Mouse (Mus musculus) 416B (cell line): Measurements from ENCODE around the gene Afap1.

Experiments
- DNase-seq: peaks from one replicate; pipeline ENCODE4 v3.0.0; 2011; ENCODE audit warnings: low read depth

Gene Afap1

GRCm38 (mm10) chr5:35893093-35893804, at the start of gene Afap1:
Gene Afap1, plus strand, starts transcription at chr5:35893319.
- no peak for DNase-seq

DNA sequence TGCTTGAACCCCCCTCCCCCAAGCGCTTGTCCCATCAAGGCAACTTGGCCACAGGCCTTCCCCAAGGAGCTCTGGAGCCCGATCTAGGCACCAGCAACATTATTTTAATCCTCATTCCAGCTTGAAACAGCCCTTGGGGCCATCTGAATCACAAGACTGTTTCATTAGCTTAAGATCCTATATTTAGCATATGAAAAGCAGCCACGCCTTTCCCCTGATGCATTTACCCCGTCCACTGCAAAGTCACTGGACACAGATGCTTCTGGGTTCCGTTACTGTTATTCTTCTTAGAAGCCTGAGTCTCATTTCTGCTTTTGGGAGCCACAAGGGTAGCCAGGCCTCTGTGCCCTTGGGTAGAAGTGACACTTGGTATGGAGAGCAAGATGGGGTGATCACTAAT, 41.6 kb upstream of the Afap1 start:
- no peak for DNase-seq

DNA sequence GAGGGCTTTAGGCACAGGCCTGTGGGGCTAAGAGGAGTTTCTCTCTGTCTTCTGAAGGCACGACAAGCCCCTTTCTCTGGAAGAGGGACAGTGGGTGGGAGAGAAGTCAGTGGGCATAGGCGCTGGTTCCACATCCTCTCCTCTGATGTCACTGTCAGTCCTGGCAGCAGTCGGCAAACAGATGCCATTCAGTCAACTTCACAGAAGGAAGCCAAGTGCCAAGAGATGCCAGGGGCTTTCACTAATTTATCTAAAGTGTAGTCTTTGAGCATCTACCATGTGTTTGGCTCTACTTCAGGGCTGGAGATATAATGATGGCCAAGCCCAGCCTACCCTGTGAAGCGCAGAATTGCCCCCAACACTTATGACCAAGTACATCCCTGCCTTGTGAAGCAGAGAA, 39.7 kb upstream of the Afap1 start:
- DNase-seq, result no peak

GRCm38 (mm10) chr5:35856245-35856644, 36.9 kb upstream of the Afap1 start:
- DNase-seq, result no peak

- DNase-seq, result peak; percentile 52
These were observed 35.0 kb upstream of the Afap1 start for GRCm38 (mm10) chr5:35858069-35858468.

DNA sequence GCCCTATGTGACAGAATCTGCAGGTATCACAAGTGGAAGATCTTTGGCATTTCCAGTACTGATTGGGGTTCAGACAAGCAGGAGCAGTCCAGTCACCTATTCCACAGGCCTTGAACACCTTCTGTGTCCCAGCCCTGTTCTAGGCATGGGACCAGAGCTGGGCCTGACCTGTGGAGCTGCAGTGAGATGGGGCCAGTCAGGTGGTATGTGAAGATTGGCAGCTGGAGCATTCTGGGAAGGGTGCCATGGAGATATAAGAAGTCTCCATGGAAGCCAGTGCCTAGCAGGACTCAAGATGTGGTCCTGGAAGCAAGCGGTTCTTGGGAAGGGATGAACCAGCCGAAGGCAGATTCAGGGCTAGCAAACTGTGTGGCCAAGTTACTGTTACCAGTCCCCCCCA, 31.7 kb upstream of the Afap1 start:
- no peak for DNase-seq

DNA sequence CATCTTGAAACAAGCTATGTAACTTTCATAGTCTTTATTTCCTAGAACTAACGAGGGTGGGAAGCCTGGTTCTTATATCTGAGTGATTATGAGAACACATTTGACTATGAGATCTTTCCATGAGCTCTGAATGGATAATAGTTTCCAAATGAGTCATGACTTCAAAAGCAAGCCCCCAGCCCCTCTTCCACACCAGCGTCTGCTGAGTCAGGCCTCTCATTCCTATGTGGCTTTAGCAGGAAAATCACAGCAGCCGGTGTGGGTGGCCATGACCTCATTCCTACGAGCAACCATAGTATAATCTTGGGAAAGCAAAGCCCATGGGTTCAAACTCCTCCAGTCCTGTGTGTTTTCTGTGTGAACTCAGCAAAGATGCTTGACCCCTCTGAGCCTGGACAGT, 23.1 kb upstream of the Afap1 start:
- no peak for DNase-seq

DNA sequence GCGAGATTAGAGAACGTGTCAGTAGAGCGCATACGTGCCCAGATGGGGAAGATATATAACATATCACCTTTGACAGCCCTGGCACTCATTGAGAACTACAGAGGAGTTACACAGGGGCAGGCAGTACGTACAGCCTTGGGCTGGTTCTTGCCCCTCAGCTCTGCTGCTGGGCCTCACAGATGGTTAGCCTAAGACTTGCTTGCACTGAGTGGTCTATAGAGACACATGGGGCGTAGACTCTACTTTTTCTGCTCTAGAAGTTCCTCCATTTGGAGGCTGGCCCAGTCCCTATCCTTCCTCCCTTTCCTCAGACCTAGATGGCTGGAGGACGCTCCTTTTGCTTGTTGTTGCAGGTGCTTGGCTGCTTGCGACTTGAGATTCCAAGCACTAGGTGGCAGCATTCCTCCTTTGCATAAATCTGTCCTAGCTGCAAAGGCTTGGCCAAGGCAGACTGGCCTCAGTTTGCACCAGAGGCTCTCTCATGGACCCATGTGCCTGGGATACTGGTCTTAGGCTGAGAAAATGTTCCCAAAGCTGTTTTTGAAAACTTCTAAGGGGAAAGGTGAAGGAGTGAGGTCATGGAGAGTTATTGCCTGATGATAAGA, 22.6 kb upstream of the Afap1 start:
- peak; percentile 72 for DNase-seq

DNA sequence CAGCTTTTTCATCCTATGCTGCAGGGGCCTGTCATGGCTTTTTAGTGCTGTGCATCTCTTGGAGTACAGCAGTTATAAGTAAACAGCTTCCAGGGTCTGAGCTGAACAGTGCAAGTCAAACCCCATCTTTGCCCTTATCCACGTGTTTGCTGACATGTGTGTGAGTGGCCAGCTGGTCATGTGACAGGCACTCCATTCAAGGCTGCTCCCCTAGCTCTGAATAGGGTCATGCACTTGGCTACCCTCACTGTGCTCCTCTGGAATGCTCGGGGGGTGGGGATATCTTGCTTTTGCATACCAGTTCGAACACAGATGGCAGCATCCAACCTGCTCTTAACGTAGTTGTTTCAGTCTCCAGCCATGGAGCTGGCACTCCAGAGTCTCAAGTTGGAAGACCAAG, 19.7 kb upstream of the Afap1 start:
- no peak for DNase-seq

GRCm38 (mm10) chr5:35876236-35876635, 16.9 kb upstream of the Afap1 start:
- no peak for DNase-seq

DNA sequence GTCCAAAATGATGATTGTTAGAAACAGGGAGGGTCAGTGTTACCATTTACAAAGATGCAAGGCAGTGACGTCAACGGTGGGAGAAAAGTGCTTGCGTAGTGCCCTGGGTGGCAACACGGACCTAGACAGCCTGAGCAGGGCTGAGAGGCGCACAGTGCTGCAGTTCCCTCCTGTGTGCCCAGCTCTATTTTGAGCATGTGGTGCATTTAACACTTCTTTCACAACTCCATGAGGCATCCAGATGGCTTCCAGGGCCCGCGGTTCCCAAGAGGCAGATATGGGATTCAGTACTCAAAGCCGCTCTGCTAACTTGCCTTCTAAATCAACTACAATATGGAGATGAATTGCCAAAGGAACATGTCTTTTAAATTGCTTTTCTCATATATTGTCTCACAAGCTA, 13.9 kb upstream of the Afap1 start:
- no peak for DNase-seq

DNA sequence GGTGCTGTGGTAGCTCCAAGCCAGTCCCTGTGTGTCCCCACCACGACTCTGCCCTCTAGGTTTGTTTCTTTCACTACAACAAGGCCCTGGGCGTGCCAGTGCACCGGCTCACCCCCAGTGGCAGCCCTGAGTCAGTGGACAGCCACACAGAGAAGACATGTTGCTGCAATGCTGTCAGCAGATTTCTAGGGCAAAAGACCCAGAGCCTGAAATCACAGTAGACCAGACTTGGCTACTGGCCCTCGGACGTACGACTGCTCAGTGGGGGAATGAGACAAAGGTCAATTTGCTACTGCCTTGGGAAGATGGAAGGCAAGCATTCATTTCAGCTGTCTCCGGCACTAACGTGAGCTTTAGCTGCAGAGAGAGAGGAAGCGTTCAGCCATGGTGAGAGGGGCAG, 10.7 kb upstream of the Afap1 start:
- DNase-seq, result no peak

DNA sequence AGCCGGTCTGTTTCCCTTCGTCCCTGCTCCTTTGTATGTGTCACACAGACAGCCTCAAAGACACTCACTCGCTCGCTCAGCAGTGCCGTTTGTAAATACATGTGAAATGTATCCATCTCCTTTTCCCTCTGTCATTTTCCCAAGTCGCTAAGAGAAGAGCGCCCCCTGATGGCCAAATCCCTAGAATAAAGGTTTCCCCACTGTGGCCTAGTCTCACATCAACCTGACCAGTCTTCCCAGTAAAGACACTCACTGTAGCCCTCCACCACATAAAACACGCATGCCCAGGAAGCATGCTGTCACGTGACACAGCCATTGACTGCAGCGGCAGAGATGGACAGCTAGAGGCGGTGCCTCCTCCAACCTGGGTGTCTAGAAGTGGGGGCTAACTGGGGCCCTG, 8.9 kb upstream of the Afap1 start:
- DNase-seq, result peak; percentile 16

GRCm38 (mm10) chr5:35884689-35885088, 8.4 kb upstream of the Afap1 start:
- no peak for DNase-seq

GRCm38 (mm10) chr5:35888959-35889358, 4.2 kb upstream of the Afap1 start:
- DNase-seq, result no peak

DNA sequence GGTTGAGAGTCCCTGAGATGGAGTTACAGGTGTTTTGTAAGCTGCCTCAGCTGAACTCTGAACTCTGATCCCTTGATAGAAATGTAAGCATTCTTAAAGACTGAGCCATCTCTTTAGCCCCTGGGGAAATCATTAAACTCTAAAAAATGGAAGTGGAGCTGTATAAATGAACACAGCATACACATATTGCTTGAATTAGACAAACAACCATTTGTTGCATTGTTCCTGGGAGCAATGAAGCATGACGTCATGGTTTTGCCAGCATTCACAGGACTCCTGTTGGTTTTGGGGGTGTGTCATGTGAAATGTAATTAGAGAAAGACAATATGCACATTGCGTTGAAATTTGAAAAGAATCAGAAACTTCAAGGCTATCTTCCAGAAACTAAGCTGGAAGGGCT, 3.5 kb upstream of the Afap1 start:
- no peak for DNase-seq

GRCm38 (mm10) chr5:35890985-35891730, 2.0 kb upstream of the Afap1 start:
- no peak for DNase-seq

DNA sequence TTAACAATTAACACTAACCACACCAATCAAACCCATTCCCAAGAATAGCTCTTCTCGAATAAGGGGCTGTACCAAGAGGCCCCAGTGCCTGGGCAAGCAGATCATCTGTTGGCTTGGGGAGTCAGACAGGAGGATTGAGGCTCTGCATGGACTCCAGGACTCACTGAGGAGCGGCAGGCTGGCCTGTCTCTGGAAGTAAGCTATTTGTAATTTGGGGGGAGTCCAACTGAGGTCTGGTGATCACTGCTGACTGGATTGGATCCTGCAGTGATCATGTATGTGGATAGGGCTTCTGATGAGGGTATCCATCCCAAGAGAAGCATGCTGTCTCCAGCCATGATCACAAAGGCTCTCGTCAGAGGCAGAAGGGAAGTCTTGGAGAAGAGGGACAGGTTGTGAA, 756 bp upstream of the Afap1 start:
- no peak for DNase-seq

- no peak for DNase-seq
These were observed 714 bp downstream of the Afap1 start for GRCm38 (mm10) chr5:35893805-35894260.

DNA sequence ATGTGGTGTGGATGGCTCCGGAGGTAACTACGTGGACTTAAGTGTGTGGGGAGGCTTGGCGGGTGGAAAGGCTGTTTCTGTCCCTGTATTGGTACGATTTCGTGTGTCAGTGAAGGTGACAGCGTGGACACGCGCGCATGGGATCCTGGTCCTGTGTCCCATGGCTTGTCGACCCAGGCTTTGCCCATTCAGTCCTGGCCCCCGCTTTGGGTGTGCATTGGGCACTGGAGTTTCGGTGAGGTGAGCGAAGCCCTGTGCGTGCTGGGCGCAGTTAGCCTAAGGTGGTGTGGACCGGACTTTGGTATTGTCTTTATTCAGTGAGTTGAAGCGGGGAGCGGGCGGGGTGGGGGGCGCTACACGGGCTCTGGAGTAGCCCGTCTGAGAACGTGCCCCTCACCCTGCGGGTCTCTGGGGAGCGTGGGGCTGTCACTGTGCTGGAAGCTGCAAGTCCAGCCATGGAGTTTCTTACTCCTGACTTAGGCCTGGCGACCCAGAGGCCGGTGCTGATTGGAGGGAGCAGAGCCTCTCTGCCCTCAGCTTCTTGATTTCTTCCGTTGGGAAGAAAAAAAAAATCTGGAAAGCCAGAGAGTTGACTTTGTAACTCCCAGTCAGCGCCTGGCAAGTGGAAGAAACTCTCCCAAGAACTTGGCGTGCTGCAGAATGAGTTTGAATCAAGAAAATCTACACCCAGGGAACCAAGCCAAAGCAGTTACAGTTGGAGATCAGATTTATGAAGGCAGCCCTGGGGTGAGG, 1.4 kb downstream of the Afap1 start:
- no peak for DNase-seq

DNA sequence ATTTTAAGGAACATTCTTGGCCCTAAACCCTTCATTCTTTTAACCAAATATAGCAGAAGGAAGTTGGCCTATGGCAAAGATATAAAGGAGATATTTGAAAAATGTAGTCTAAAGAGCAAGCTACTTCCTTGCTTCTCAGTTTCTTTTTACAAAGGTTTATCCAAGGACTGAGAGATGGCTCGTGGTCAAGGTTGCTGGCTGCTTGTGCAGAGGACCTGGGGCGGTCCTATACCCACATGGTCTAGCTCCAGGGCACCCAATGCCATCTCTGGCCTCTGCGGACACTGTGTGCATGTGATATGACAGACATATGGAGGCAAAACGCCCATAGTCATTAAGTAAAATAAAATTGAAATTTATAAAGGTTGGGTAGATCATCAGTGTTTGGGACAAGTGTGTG, 2.8 kb downstream of the Afap1 start:
- no peak for DNase-seq

GRCm38 (mm10) chr5:35896556-35896955, 3.4 kb downstream of the Afap1 start:
- DNase-seq, result no peak

DNA sequence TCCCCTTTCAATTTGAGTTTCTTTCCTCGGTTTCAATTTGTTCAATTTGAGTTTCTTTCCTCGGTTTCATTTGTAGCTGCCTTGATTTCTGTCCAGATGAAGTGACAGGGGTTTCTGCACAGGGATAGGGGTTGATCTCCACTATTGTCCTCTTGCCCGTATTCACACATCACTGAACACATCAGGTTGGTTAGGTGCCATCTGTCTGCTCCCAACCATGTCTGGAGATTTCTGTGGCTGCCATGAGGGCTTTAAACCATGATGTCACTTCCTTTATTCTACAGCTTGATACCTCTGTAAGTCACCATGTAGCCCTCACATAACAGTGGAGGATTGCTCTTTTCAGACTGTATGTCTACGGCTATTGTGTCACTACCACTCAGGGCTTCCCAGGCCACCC, 4.0 kb downstream of the Afap1 start:
- no peak for DNase-seq
